Mouse (Mus musculus): ENCODE measurements around the gene Tbc1d19. TPM values are rescaled to one million over a fixed set of nuclear protein-coding genes. Genes with fewer than 3 reads are reported as not detected.

The Tbc1d19 gene
- polyA plus RNA-seq, 1 experiment from 2014 or later = 28.7 TPM

DNA sequence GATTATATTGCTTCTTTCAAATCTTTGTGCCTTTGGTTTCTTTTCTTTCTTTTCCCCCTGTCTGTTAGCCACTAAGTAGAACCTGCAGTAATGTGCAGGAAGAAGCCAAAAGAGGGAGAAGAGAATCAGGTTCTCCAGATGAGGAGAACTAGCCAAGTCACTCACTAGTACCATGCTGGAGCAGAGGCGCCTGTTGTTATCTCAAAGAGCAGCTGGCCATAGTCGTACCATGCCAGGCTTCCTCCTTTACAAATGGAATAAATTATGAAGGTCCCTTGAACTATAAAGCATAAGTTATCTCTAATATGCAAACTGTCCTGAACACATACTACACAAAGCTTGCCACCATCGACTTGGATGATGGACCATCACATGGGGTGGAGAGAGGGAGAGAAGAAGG, 99.8 kb downstream of the Tbc1d19 start:
- Histone ChIP-seq H3K9ac (no peak overlapping the region), H3K27ac (replicated peaks) (no peak overlapping the region), H3K4me1 (no peaks in the 10 kb centered on the region), H3K36me3 (peaks cover 19% of the 10 kb centered on the region), H3K27me3 (replicated peaks) (no peaks in the 10 kb centered on the region), H3K4me2 (no peak overlapping the region), H3K9me3 (peaks cover 13% of the 10 kb centered on the region), H3K4me3 (no peak overlapping the region)
- no peak for ATAC-seq (ENCODE audit: extremely low read depth, insufficient number of reproducible peaks, low FRiP score, low TSS enrichment)
- 78% methylated on average over 3 of the region's 3 CpGs for WGBS

GRCm38 (mm10) chr5:53920416-53920815, 111.0 kb downstream of the Tbc1d19 start:
- no peak overlapping the region for H3K9ac ChIP-seq
- WGBS = 96% methylated on average over 2 of the region's 2 CpGs
- no peak overlapping the region for H3K4me3 ChIP-seq
- ATAC-seq (ENCODE audit: extremely low read depth, insufficient number of reproducible peaks, low FRiP score, low TSS enrichment) = no peak
- no peaks in the 10 kb centered on the region for H3K27me3 ChIP-seq (replicated peaks)
- H3K36me3 ChIP-seq = peaks cover 4% of the 10 kb centered on the region; the same call in 1 of the 2 replicates
- no peak overlapping the region for H3K4me2 ChIP-seq
- H3K27ac ChIP-seq (replicated peaks) = no peak overlapping the region
- H3K9me3 ChIP-seq = peaks cover 6% of the 10 kb centered on the region
- H3K4me1 ChIP-seq = peaks cover 8% of the 10 kb centered on the region; the same call in 1 of the 2 replicates

DNA sequence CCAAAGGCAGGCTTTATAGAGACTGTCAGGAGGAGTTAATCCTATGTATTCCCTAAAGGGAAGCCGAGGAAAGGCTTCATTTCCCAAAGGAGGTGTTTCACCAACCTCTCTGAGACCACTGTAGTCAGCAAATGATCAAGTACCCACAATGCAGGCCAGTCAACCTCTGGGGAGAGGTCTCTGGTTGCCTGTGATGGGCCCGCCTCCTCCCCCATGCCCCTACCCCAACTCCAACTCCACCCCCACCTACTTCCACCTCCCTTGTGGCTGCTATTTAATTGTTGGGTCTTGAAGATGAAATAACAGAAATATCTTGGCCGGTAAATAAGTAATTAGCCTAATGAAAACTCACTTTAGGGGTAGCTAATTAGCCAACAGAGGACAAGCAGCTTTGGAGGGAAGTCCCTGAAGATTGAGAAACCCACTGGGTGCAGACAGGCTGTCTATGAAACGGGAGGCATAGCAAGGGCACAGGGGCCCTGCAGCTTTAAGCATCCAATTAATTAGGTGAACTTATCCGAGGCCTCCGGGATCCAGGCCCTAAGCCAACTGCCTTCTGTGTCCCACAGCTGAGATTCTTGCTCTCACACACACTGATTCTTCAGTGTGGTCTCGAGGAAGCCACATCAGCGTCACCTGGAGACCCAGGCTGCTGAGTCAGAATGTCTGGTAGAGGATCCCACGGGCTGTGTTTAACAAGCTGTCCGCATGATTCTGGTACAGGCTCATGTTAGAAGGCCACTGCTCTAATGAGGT, 112.9 kb downstream of the Tbc1d19 start:
- H3K4me1 ChIP-seq = peaks cover 23% of the 10 kb centered on the region
- no peak overlapping the region for H3K9ac ChIP-seq
- H3K9me3 ChIP-seq = peaks cover 6% of the 10 kb centered on the region
- H3K36me3 ChIP-seq = peaks cover 4% of the 10 kb centered on the region; the same call in 1 of the 2 replicates
- H3K4me2 ChIP-seq = no peak overlapping the region
- H3K27ac ChIP-seq (replicated peaks) = no peak overlapping the region
- H3K4me3 ChIP-seq = no peak overlapping the region
- H3K27me3 ChIP-seq (replicated peaks) = no peaks in the 10 kb centered on the region
- no peak for ATAC-seq (ENCODE audit: extremely low read depth, insufficient number of reproducible peaks, low FRiP score, low TSS enrichment)
- 66% methylated on average over 10 of the region's 10 CpGs for WGBS

- Histone ChIP-seq H3K4me1 (peaks cover 29% of the 10 kb centered on the region), H3K9ac (no peak overlapping the region), H3K4me2 (no peak overlapping the region), H3K27ac (replicated peaks) (no peak overlapping the region), H3K4me3 (no peak overlapping the region), H3K27me3 (replicated peaks) (peaks cover 6% of the 10 kb centered on the region; the same call in 1 of the 2 replicates), H3K36me3 (peaks cover 4% of the 10 kb centered on the region; the same call in 1 of the 2 replicates), H3K9me3 (peaks cover 6% of the 10 kb centered on the region)
- no peak for ATAC-seq (ENCODE audit: extremely low read depth, insufficient number of reproducible peaks, low FRiP score, low TSS enrichment)
- 57% methylated on average over 4 of the region's 4 CpGs for WGBS
Observed at GRCm38 (mm10) chr5:53924005-53924404, 114.6 kb downstream of the Tbc1d19 start.

- peaks cover 34% of the 10 kb centered on the region for H3K4me1 ChIP-seq
- peaks cover 21% of the 10 kb centered on the region; the same call in 1 of the 2 replicates for H3K27me3 ChIP-seq (replicated peaks)
- H3K36me3 ChIP-seq = no peaks in the 10 kb centered on the region
- 20% methylated on average over 11 of the region's 11 CpGs for WGBS
- H3K4me3 ChIP-seq = no peak overlapping the region
- H3K4me2 ChIP-seq = peak overlapping the region; percentile 49
- no peak overlapping the region for H3K27ac ChIP-seq (replicated peaks)
- no peak overlapping the region for H3K9ac ChIP-seq
- ATAC-seq (ENCODE audit: extremely low read depth, insufficient number of reproducible peaks, low FRiP score, low TSS enrichment) = no peak
- H3K9me3 ChIP-seq = no peaks in the 10 kb centered on the region; the same call in 1 of the 2 replicates
Observed at GRCm38 (mm10) chr5:53926301-53926855, 117.0 kb downstream of the Tbc1d19 start.

DNA sequence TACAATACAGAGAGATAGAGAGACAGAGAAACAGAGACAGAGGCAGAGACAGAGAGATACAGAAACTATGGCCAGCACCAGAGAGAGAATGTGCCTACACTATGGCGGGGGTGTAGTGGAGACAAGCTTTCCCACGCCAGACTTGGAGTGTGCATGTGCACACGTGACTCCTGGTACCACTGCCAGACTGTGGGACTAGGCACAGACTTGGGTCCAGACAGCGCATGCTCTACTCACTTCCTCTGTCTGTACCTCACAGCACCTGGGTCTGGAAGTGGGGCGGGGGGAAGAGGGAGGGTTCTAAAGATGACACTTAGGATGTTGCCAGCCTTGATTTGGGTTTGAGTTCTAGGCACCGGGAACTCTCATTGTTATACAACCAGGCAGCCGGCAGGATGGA, 118.5 kb downstream of the Tbc1d19 start:
- ATAC-seq (ENCODE audit: extremely low read depth, insufficient number of reproducible peaks, low FRiP score, low TSS enrichment) = peak; percentile 35; the same call in 1 of the 2 replicates
- Histone ChIP-seq H3K4me2 (no peak overlapping the region), H3K27me3 (replicated peaks) (peaks cover 21% of the 10 kb centered on the region; the same call in 1 of the 2 replicates), H3K9ac (no peak overlapping the region), H3K9me3 (no peaks in the 10 kb centered on the region; the same call in 1 of the 2 replicates), H3K36me3 (no peaks in the 10 kb centered on the region), H3K4me1 (peaks cover 30% of the 10 kb centered on the region), H3K27ac (replicated peaks) (0 out of 2 replicates have a peak overlapping the region, but pooled peaks have one; percentile 28), H3K4me3 (no peak overlapping the region)
- 67% methylated on average over 7 of the region's 7 CpGs for WGBS

GRCm38 (mm10) chr5:53928537-53928936, 119.1 kb downstream of the Tbc1d19 start:
- H3K9me3 ChIP-seq = no peaks in the 10 kb centered on the region; the same call in 1 of the 2 replicates
- ATAC-seq (ENCODE audit: extremely low read depth, insufficient number of reproducible peaks, low FRiP score, low TSS enrichment) = no peak
- H3K4me1 ChIP-seq = peaks cover 36% of the 10 kb centered on the region
- H3K27ac ChIP-seq (replicated peaks) = no peak overlapping the region
- no peaks in the 10 kb centered on the region for H3K36me3 ChIP-seq
- H3K4me2 ChIP-seq = no peak overlapping the region
- H3K9ac ChIP-seq = no peak overlapping the region
- WGBS = 76% methylated on average over 4 of the region's 4 CpGs
- H3K4me3 ChIP-seq = no peak overlapping the region
- H3K27me3 ChIP-seq (replicated peaks) = peaks cover 21% of the 10 kb centered on the region; the same call in 1 of the 2 replicates

DNA sequence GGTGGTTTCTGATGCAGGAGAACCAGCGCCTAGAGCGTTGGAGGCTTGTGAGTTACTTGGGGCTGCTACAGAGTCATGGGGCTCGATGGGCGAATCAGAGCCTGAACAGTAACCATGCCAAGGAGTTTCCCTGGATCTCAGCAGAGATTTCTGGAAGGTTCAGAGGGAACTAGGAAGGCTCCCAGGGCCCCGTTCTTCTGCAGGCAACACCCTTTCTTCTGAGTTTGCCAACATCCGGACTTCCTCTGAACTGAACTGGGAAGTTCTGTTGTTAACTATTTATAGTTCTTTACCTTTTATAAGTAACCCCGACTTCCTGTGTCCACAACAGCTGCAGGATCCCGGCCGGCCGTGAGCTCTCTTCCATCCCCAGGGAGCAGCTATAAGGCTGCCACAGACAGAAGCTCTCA, 119.8 kb downstream of the Tbc1d19 start:
- Histone ChIP-seq H3K4me1 (peaks cover 36% of the 10 kb centered on the region), H3K36me3 (no peaks in the 10 kb centered on the region), H3K9me3 (no peaks in the 10 kb centered on the region; the same call in 1 of the 2 replicates), H3K9ac (no peak overlapping the region), H3K27ac (replicated peaks) (no peak overlapping the region), H3K4me2 (no peak overlapping the region), H3K4me3 (no peak overlapping the region), H3K27me3 (replicated peaks) (peaks cover 21% of the 10 kb centered on the region; the same call in 1 of the 2 replicates)
- no peak for ATAC-seq (ENCODE audit: extremely low read depth, insufficient number of reproducible peaks, low FRiP score, low TSS enrichment)
- WGBS = 65% methylated on average over 10 of the region's 10 CpGs

DNA sequence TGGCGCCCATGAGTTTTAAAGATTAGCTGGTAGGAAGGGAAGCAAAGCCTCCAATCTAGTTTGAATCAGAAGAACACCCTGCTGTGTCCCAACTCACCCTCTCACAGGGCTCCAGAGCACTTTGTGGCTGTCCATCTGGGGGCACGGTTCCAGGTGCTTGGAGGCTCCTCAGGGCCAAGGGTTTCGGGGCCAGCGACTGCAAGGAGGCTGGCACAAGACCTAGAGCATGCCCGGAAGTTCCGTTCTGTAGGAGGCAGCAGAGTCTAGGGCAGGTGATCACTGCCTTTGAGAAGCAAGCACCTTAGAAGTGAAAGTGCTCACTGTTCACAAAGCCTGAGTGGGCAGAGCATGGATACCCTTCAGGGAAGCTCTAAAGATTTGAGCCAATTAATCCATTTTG, 120.4 kb downstream of the Tbc1d19 start:
- H3K9ac ChIP-seq = no peak overlapping the region
- no peak overlapping the region for H3K4me2 ChIP-seq
- H3K4me1 ChIP-seq = peaks cover 36% of the 10 kb centered on the region
- no peak for ATAC-seq (ENCODE audit: extremely low read depth, insufficient number of reproducible peaks, low FRiP score, low TSS enrichment)
- H3K4me3 ChIP-seq = no peak overlapping the region
- no peaks in the 10 kb centered on the region for H3K36me3 ChIP-seq
- WGBS = 82% methylated on average over 6 of the region's 6 CpGs
- H3K27me3 ChIP-seq (replicated peaks) = peaks cover 21% of the 10 kb centered on the region; the same call in 1 of the 2 replicates
- H3K27ac ChIP-seq (replicated peaks) = no peak overlapping the region
- no peaks in the 10 kb centered on the region; the same call in 1 of the 2 replicates for H3K9me3 ChIP-seq

DNA sequence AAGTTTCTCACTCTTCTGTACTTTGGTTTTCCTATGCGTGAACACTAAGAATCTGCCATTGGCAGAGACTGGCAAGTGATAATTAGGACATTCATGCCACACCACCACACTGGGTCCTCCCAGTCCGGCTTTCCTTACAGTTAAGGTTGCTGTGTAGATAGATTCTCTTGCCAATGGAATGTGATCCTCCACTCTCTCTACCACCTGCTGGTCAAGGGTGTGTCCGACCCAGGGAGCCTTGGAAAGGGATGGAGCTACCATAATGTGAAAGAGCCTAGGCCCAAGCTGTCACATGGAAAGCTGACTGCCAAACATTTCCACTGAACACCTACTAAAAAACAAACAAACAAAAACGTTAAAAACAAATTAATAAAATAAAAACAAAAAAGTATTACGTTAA, 121.6 kb downstream of the Tbc1d19 start:
- H3K4me3 ChIP-seq = no peak overlapping the region
- no peak overlapping the region for H3K27ac ChIP-seq (replicated peaks)
- peaks cover 34% of the 10 kb centered on the region for H3K4me1 ChIP-seq
- WGBS = 70% methylated on average over 5 of the region's 5 CpGs
- H3K4me2 ChIP-seq = no peak overlapping the region
- no peaks in the 10 kb centered on the region for H3K36me3 ChIP-seq
- H3K9ac ChIP-seq = no peak overlapping the region
- H3K9me3 ChIP-seq = no peaks in the 10 kb centered on the region
- ATAC-seq (ENCODE audit: extremely low read depth, insufficient number of reproducible peaks, low FRiP score, low TSS enrichment) = no peak
- H3K27me3 ChIP-seq (replicated peaks) = peaks cover 21% of the 10 kb centered on the region; the same call in 1 of the 2 replicates

GRCm38 (mm10) chr5:53933628-53934027, 124.2 kb downstream of the Tbc1d19 start:
- Histone ChIP-seq H3K36me3 (no peaks in the 10 kb centered on the region), H3K27ac (replicated peaks) (0 out of 2 replicates have a peak overlapping the region, but pooled peaks have one; percentile 25), H3K9ac (no peak overlapping the region), H3K4me2 (no peak overlapping the region), H3K4me1 (peaks cover 17% of the 10 kb centered on the region), H3K4me3 (no peak overlapping the region), H3K9me3 (no peaks in the 10 kb centered on the region), H3K27me3 (replicated peaks) (0 out of 2 replicates have a peak, but pooled peaks cover 18% of the 10 kb centered on the region)
- WGBS = 26% methylated on average over 7 of the region's 7 CpGs
- no peak for ATAC-seq (ENCODE audit: extremely low read depth, insufficient number of reproducible peaks, low FRiP score, low TSS enrichment)

Data from heart, embryonic 13.5 days (tissue).